Mouse (Mus musculus) stomach, embryonic 14.5 days (tissue): ENCODE measurements around the gene Gm20388. TPM values are rescaled to one million over a fixed set of nuclear protein-coding genes. Genes with fewer than 3 reads are reported as not detected.

Experiments
- ATAC-seq: fragments of 200-750 bp; cut with Nextera tagmentation; 2 replicates; pipeline ENCODE4 v1.8.0; 2017; ENCODE audit warnings: low read depth, moderate TSS enrichment; ENCODE audit not compliant: insufficient number of reproducible peaks, insufficient read depth, low FRiP score
- H3K27ac ChIP-seq: fragments of 300-500 bp; sonication (generic); 2 replicates; pipeline ENCODE4 v1.5.1; 2014; ENCODE audit warnings: mild to moderate bottlenecking, low read length, moderate library complexity, mixed read lengths
- H3K27me3 ChIP-seq: fragments of 300-500 bp; sonication (generic); 2 replicates; pipeline ENCODE4 v1.6.1; 2014; ENCODE audit warnings: low read length, control low read depth, mixed read lengths; ENCODE audit not compliant: control insufficient read depth, insufficient read depth
- H3K36me3 ChIP-seq: fragments of 300-500 bp; sonication (generic); 2 replicates; pipeline ENCODE4 v1.6.1; 2014; ENCODE audit warnings: mild to moderate bottlenecking, control low read depth, low read length, moderate library complexity, mixed read lengths; ENCODE audit not compliant: control insufficient read depth, insufficient read depth
- H3K4me1 ChIP-seq: fragments of 300-500 bp; sonication (generic); 2 replicates; pipeline ENCODE4 v1.6.1; 2014; ENCODE audit warnings: low read length, control low read depth, mixed read lengths; ENCODE audit not compliant: control insufficient read depth, insufficient read depth
- H3K4me2 ChIP-seq: fragments of 300-500 bp; sonication (generic); replicated peaks from 2 replicates; pipeline ENCODE4 v1.6.1; 2014; ENCODE audit warnings: low read depth, low read length, control low read depth
- H3K4me3 ChIP-seq: fragments of 300-500 bp; sonication (generic); 2 replicates; pipeline ENCODE4 v1.5.1; 2014; ENCODE audit warnings: low read depth, low read length, control low read depth
- H3K9ac ChIP-seq: fragments of 300-500 bp; sonication (generic); replicated peaks from 2 replicates; pipeline ENCODE4 v1.6.1; 2014; ENCODE audit warnings: low read depth, mild to moderate bottlenecking, control low read depth, low read length, moderate library complexity, mixed read lengths
- H3K9me3 ChIP-seq: fragments of 300-500 bp; sonication (generic); 2 replicates; pipeline ENCODE4 v1.6.1; 2016; ENCODE audit warnings: low read depth, low read length, control low read depth; ENCODE audit not compliant: control insufficient read depth
- WGBS: fragments of 180-500 bp; shearing (Covaris S2); extraction: QIAGEN DNeasy Blood & Tissue Kit; methylation state at CpG from one replicate; pipeline ENCODE4 v1.1.7; 2014; 5-methylcytosine and 5-hydroxymethylcytosine counted together
- polyA plus RNA-seq: library from polyadenylated mRNA; unstranded; fragments of >200 nt; fragmentation: Nextera tagmentation; extraction: Ambion mirVana; gene quantifications from 2 replicates; pipeline ENCODE4 v1.2.1, GENCODE M21; 2014

Gm20388 gene
- polyA plus RNA-seq, 1 experiment from 2014 or later = 11.4 TPM

- Histone ChIP-seq H3K36me3 (no peaks in the 10 kb centered on the region), H3K27me3 (no peaks in the 10 kb centered on the region), H3K9ac (no peak overlapping the region), H3K4me2 (no peak overlapping the region), H3K9me3 (no peaks in the 10 kb centered on the region), H3K27ac (no peak overlapping the region), H3K4me3 (no peak overlapping the region), H3K4me1 (no peaks in the 10 kb centered on the region)
- no peak for ATAC-seq
- WGBS = 68% methylated on average over 2 of the region's 2 CpGs
Observed at GRCm38 (mm10) chr8:120813028-120813427, 902.4 kb downstream of the Gm20388 start.

GRCm38 (mm10) chr8:120813839-120814238, 903.2 kb downstream of the Gm20388 start:
- no peak for ATAC-seq
- 76% methylated on average over 7 of the region's 7 CpGs for WGBS
- Histone ChIP-seq H3K27ac (no peak overlapping the region), H3K9ac (no peak overlapping the region), H3K36me3 (no peaks in the 10 kb centered on the region), H3K4me2 (no peak overlapping the region), H3K4me3 (no peak overlapping the region), H3K9me3 (no peaks in the 10 kb centered on the region), H3K4me1 (no peaks in the 10 kb centered on the region), H3K27me3 (no peaks in the 10 kb centered on the region)

GRCm38 (mm10) chr8:120816371-120816770, 905.7 kb downstream of the Gm20388 start:
- 77% methylated on average over 5 of the region's 5 CpGs for WGBS
- H3K27me3 ChIP-seq = no peaks in the 10 kb centered on the region
- no peak overlapping the region for H3K4me2 ChIP-seq
- H3K4me3 ChIP-seq = no peak overlapping the region
- H3K9me3 ChIP-seq = no peaks in the 10 kb centered on the region
- no peaks in the 10 kb centered on the region for H3K36me3 ChIP-seq
- H3K4me1 ChIP-seq = no peaks in the 10 kb centered on the region
- no peak overlapping the region for H3K9ac ChIP-seq
- no peak overlapping the region for H3K27ac ChIP-seq
- no peak for ATAC-seq

GRCm38 (mm10) chr8:120819906-120820305, 909.3 kb downstream of the Gm20388 start:
- no peak for ATAC-seq
- no peak overlapping the region for H3K4me2 ChIP-seq
- no peaks in the 10 kb centered on the region for H3K9me3 ChIP-seq
- H3K27ac ChIP-seq = no peak overlapping the region
- no peak overlapping the region for H3K4me3 ChIP-seq
- H3K36me3 ChIP-seq = no peaks in the 10 kb centered on the region
- H3K4me1 ChIP-seq = no peaks in the 10 kb centered on the region
- no peaks in the 10 kb centered on the region for H3K27me3 ChIP-seq
- no peak overlapping the region for H3K9ac ChIP-seq

GRCm38 (mm10) chr8:120821399-120822170, 910.9 kb downstream of the Gm20388 start:
- no peak overlapping the region for H3K4me2 ChIP-seq
- no peak overlapping the region for H3K9ac ChIP-seq
- no peak overlapping the region for H3K4me3 ChIP-seq
- no peaks in the 10 kb centered on the region for H3K4me1 ChIP-seq
- no peaks in the 10 kb centered on the region for H3K9me3 ChIP-seq
- H3K36me3 ChIP-seq = no peaks in the 10 kb centered on the region
- ATAC-seq = peak; percentile 77; the same call in 1 of the 2 replicates
- H3K27ac ChIP-seq = peak overlapping the region; percentile 72
- 26% methylated on average over 9 of the region's 9 CpGs for WGBS
- H3K27me3 ChIP-seq = no peaks in the 10 kb centered on the region

- WGBS = 55% methylated on average over 6 of the region's 6 CpGs
- H3K27me3 ChIP-seq = no peaks in the 10 kb centered on the region
- H3K9me3 ChIP-seq = no peaks in the 10 kb centered on the region
- H3K36me3 ChIP-seq = no peaks in the 10 kb centered on the region
- H3K4me3 ChIP-seq = no peak overlapping the region
- no peak for ATAC-seq
- no peak overlapping the region for H3K4me2 ChIP-seq
- no peak overlapping the region for H3K9ac ChIP-seq
- no peak overlapping the region for H3K27ac ChIP-seq
- peaks cover 7% of the 10 kb centered on the region; the same call in 1 of the 2 replicates for H3K4me1 ChIP-seq
Observed at GRCm38 (mm10) chr8:120823331-120823730, 912.7 kb downstream of the Gm20388 start.

- H3K4me2 ChIP-seq = no peak overlapping the region
- WGBS = 59% methylated on average over 8 of the region's 8 CpGs
- ATAC-seq = no peak
- H3K36me3 ChIP-seq = no peaks in the 10 kb centered on the region
- peaks cover 7% of the 10 kb centered on the region; the same call in 1 of the 2 replicates for H3K4me1 ChIP-seq
- no peak overlapping the region for H3K4me3 ChIP-seq
- no peak overlapping the region for H3K27ac ChIP-seq
- H3K9ac ChIP-seq = no peak overlapping the region
- H3K9me3 ChIP-seq = no peaks in the 10 kb centered on the region
- H3K27me3 ChIP-seq = no peaks in the 10 kb centered on the region
Observed at GRCm38 (mm10) chr8:120823887-120824286, 913.2 kb downstream of the Gm20388 start.

GRCm38 (mm10) chr8:120824638-120825037, 914.0 kb downstream of the Gm20388 start:
- Histone ChIP-seq H3K4me3 (no peak overlapping the region), H3K4me2 (no peak overlapping the region), H3K4me1 (peaks cover 7% of the 10 kb centered on the region; the same call in 1 of the 2 replicates), H3K27ac (no peak overlapping the region), H3K9me3 (no peaks in the 10 kb centered on the region), H3K27me3 (no peaks in the 10 kb centered on the region), H3K9ac (no peak overlapping the region), H3K36me3 (no peaks in the 10 kb centered on the region)
- no peak for ATAC-seq
- 61% methylated on average over 7 of the region's 7 CpGs for WGBS

- H3K4me3 ChIP-seq = no peak overlapping the region
- no peaks in the 10 kb centered on the region for H3K9me3 ChIP-seq
- 25% methylated on average over 14 of the region's 14 CpGs for WGBS
- ATAC-seq = no peak
- H3K27me3 ChIP-seq = no peaks in the 10 kb centered on the region
- H3K27ac ChIP-seq = no peak overlapping the region
- H3K36me3 ChIP-seq = no peaks in the 10 kb centered on the region
- H3K4me2 ChIP-seq = no peak overlapping the region
- H3K4me1 ChIP-seq = peaks cover 25% of the 10 kb centered on the region
- H3K9ac ChIP-seq = no peak overlapping the region
Observed at GRCm38 (mm10) chr8:120828279-120828678, 917.6 kb downstream of the Gm20388 start.
